Mouse (Mus musculus) heart, embryonic 13.5 days (tissue): Measurements from ENCODE around the gene Mettl25. TPM values are rescaled to one million over a fixed set of nuclear protein-coding genes. Genes with fewer than 3 reads are reported as not detected.

ENCODE experiments used
- ATAC-seq: fragments of 200-750 bp; cut with Nextera tagmentation; 2 replicates; pipeline ENCODE4 v1.8.0; 2017; ENCODE audit warnings: moderate TSS enrichment; ENCODE audit not compliant: insufficient number of reproducible peaks, low FRiP score, low TSS enrichment; ENCODE audit errors: extremely low read depth
- H3K27ac ChIP-seq: fragments of 300-500 bp; sonication (generic); replicated peaks from 2 replicates; pipeline ENCODE4 v1.5.1; 2015; ENCODE audit warnings: moderate library complexity, mild to moderate bottlenecking, inconsistent platforms
- H3K27me3 ChIP-seq: fragments of 300-500 bp; sonication (generic); replicated peaks from 2 replicates; pipeline ENCODE4 v1.6.1; 2015; ENCODE audit warnings: mild to moderate bottlenecking, inconsistent platforms
- H3K36me3 ChIP-seq: fragments of 300-500 bp; sonication (generic); 2 replicates; pipeline ENCODE4 v1.6.1; 2015; ENCODE audit warnings: mild to moderate bottlenecking, inconsistent platforms
- H3K4me1 ChIP-seq: fragments of 300-500 bp; sonication (generic); 2 replicates; pipeline ENCODE4 v1.6.1; 2015; ENCODE audit warnings: inconsistent platforms
- H3K4me2 ChIP-seq: fragments of 300-500 bp; sonication (generic); 2 replicates; pipeline ENCODE4 v1.6.1; 2015; ENCODE audit warnings: inconsistent platforms, mild to moderate bottlenecking, moderate library complexity
- H3K4me3 ChIP-seq: fragments of 300-500 bp; sonication (generic); 2 replicates; pipeline ENCODE4 v1.5.1; 2015; ENCODE audit warnings: moderate library complexity, mild to moderate bottlenecking, inconsistent platforms
- H3K9ac ChIP-seq: fragments of 300-500 bp; sonication (generic); 2 replicates; pipeline ENCODE4 v1.6.1; 2015; ENCODE audit warnings: inconsistent platforms, mild to moderate bottlenecking, moderate library complexity
- H3K9me3 ChIP-seq: fragments of 300-500 bp; sonication (generic); 2 replicates; pipeline ENCODE4 v1.6.1; 2016; ENCODE audit warnings: inconsistent platforms
- WGBS: fragments of 180-500 bp; shearing (Covaris S2); methylation state at CpG from one replicate; pipeline ENCODE4 v1.1.7; 2015; ENCODE audit warnings: mixed read lengths; 5-methylcytosine and 5-hydroxymethylcytosine counted together
- polyA plus RNA-seq: library from polyadenylated mRNA; unstranded; fragments of >200 nt; fragmentation: Nextera tagmentation; extraction: Ambion mirVana; gene quantifications from 2 replicates; pipeline ENCODE4 v1.2.1, GENCODE M21; 2015

Mettl25 gene
- polyA plus RNA-seq = 9.0 and 9.9 TPM in 2 replicates

GRCm38 (mm10) chr10:105840928-105841888 is at the start of gene Mettl25, which contains the start of gene Ccdc59:
Gene Mettl25, minus strand, starts transcription at chr10:105841380.
Gene Ccdc59, plus strand, starts transcription at chr10:105841067.
- peak within 1 kb of the TSS; percentile 86 for H3K9ac ChIP-seq
- H3K4me3 ChIP-seq = peak within 1 kb of the TSS; percentile 92
- WGBS = under 1% methylated on average over 83 of the region's 90 CpGs

GRCm38 (mm10) chr10:105867312-105867711 is 26.1 kb upstream of the Mettl25 start:
- no peaks in the 10 kb centered on the region for H3K27me3 ChIP-seq
- no peak overlapping the region for H3K4me3 ChIP-seq
- 47% methylated on average over 4 of the region's 4 CpGs for WGBS
- H3K4me1 ChIP-seq = no peaks in the 10 kb centered on the region
- no peaks in the 10 kb centered on the region for H3K36me3 ChIP-seq
- H3K4me2 ChIP-seq = no peak overlapping the region
- H3K27ac ChIP-seq = no peak overlapping the region
- ATAC-seq = no peak
- no peaks in the 10 kb centered on the region for H3K9me3 ChIP-seq
- H3K9ac ChIP-seq = no peak overlapping the region

More at GRCm38 (mm10) chr10:105840928-105841888, at the start of gene Mettl25, which contains the start of gene Ccdc59:
- Histone ChIP-seq H3K27ac (peak within 1 kb of the TSS; percentile 96), H3K9me3 (no peaks in the 10 kb centered on the region), H3K4me1 (peaks cover 14% of the 10 kb centered on the region), H3K36me3 (peaks cover 47% of the 10 kb centered on the region), H3K27me3 (no peaks in the 10 kb centered on the region), H3K4me2 (peak within 1 kb of the TSS; percentile 84)
- ATAC-seq = peak; percentile 96

GRCm38 (mm10) chr10:105851136-105851535 is 10.0 kb upstream of the Mettl25 start:
- H3K4me1 ChIP-seq = peaks cover 10% of the 10 kb centered on the region
- peaks cover 45% of the 10 kb centered on the region for H3K36me3 ChIP-seq
- no peak overlapping the region for H3K4me3 ChIP-seq
- 0 out of 2 replicates have a peak overlapping the region, but pooled peaks have one; percentile 18 for H3K4me2 ChIP-seq
- no peak for ATAC-seq
- no peak overlapping the region for H3K9ac ChIP-seq
- H3K9me3 ChIP-seq = no peaks in the 10 kb centered on the region
- H3K27me3 ChIP-seq = no peaks in the 10 kb centered on the region
- peak overlapping the region; percentile 46 for H3K27ac ChIP-seq
- 47% methylated on average over 4 of the region's 4 CpGs for WGBS

GRCm38 (mm10) chr10:105850286-105850685 is 9.1 kb upstream of the Mettl25 start:
- Histone ChIP-seq H3K9me3 (no peaks in the 10 kb centered on the region), H3K27me3 (no peaks in the 10 kb centered on the region), H3K36me3 (peaks cover 54% of the 10 kb centered on the region), H3K27ac (no peak overlapping the region), H3K4me3 (no peak overlapping the region), H3K4me1 (peaks cover 10% of the 10 kb centered on the region), H3K9ac (no peak overlapping the region), H3K4me2 (no peak overlapping the region)
- WGBS = 82% methylated on average over 5 of the region's 5 CpGs
- ATAC-seq = no peak

- Histone ChIP-seq H3K36me3 (peaks cover 59% of the 10 kb centered on the region), H3K4me1 (peaks cover 14% of the 10 kb centered on the region), H3K27me3 (no peaks in the 10 kb centered on the region), H3K9me3 (no peaks in the 10 kb centered on the region), H3K27ac (no peak overlapping the region), H3K4me2 (peak overlapping the region; percentile 84), H3K4me3 (peak overlapping the region; percentile 92; the same call in 1 of the 2 replicates), H3K9ac (no peak overlapping the region)
- no peak for ATAC-seq
- 80% methylated on average over 7 of the region's 7 CpGs for WGBS
Measured at GRCm38 (mm10) chr10:105842574-105842973, 1.4 kb upstream of the Mettl25 start.

GRCm38 (mm10) chr10:105834627-105835228 is 6.5 kb downstream of the Mettl25 start:
- no peak overlapping the region for H3K9ac ChIP-seq
- no peak overlapping the region for H3K4me2 ChIP-seq
- H3K27me3 ChIP-seq = no peaks in the 10 kb centered on the region
- WGBS = 61% methylated on average over 10 of the region's 10 CpGs
- no peaks in the 10 kb centered on the region for H3K9me3 ChIP-seq
- no peaks in the 10 kb centered on the region for H3K4me1 ChIP-seq
- no peak overlapping the region for H3K27ac ChIP-seq
- peaks cover 15% of the 10 kb centered on the region for H3K36me3 ChIP-seq
- no peak for ATAC-seq
- H3K4me3 ChIP-seq = no peak overlapping the region

GRCm38 (mm10) chr10:105806259-105807010 is 34.7 kb downstream of the Mettl25 start:
- Histone ChIP-seq H3K27ac (no peak overlapping the region), H3K27me3 (no peaks in the 10 kb centered on the region), H3K4me2 (no peak overlapping the region), H3K36me3 (peaks cover 3% of the 10 kb centered on the region; the same call in 1 of the 2 replicates), H3K4me3 (no peak overlapping the region), H3K4me1 (no peaks in the 10 kb centered on the region), H3K9ac (no peak overlapping the region), H3K9me3 (no peaks in the 10 kb centered on the region)
- WGBS = 78% methylated on average over 7 of the region's 7 CpGs
- no peak for ATAC-seq

GRCm38 (mm10) chr10:105803461-105803860 is 37.7 kb downstream of the Mettl25 start:
- ATAC-seq = no peak
- Histone ChIP-seq H3K27ac (no peak overlapping the region), H3K27me3 (no peaks in the 10 kb centered on the region), H3K36me3 (peaks cover 4% of the 10 kb centered on the region; the same call in 1 of the 2 replicates), H3K9ac (no peak overlapping the region), H3K9me3 (no peaks in the 10 kb centered on the region), H3K4me1 (no peaks in the 10 kb centered on the region), H3K4me2 (no peak overlapping the region), H3K4me3 (no peak overlapping the region)
- 85% methylated on average over 2 of the region's 2 CpGs for WGBS

- Histone ChIP-seq H3K4me3 (no peak overlapping the region), H3K9me3 (no peaks in the 10 kb centered on the region), H3K4me1 (0 out of 2 replicates have a peak, but pooled peaks cover 5% of the 10 kb centered on the region)
Measured at GRCm38 (mm10) chr10:105802132-105802531, 39.0 kb downstream of the Mettl25 start.

GRCm38 (mm10) chr10:105801147-105801546 is 40.0 kb downstream of the Mettl25 start:
- ATAC-seq = no peak
- Histone ChIP-seq H3K27me3 (no peaks in the 10 kb centered on the region), H3K27ac (no peak overlapping the region), H3K4me1 (0 out of 2 replicates have a peak, but pooled peaks cover 6% of the 10 kb centered on the region), H3K36me3 (peaks cover 4% of the 10 kb centered on the region; the same call in 1 of the 2 replicates), H3K9ac (no peak overlapping the region), H3K4me3 (no peak overlapping the region), H3K4me2 (no peak overlapping the region), H3K9me3 (no peaks in the 10 kb centered on the region)
- WGBS = 82% methylated on average over 6 of the region's 6 CpGs

More at GRCm38 (mm10) chr10:105802132-105802531, 39.0 kb downstream of the Mettl25 start:
- no peak overlapping the region for H3K9ac ChIP-seq
- H3K4me2 ChIP-seq = no peak overlapping the region
- WGBS = 88% methylated on average over 6 of the region's 6 CpGs
- peaks cover 4% of the 10 kb centered on the region; the same call in 1 of the 2 replicates for H3K36me3 ChIP-seq
- ATAC-seq = no peak
- no peaks in the 10 kb centered on the region for H3K27me3 ChIP-seq
- no peak overlapping the region for H3K27ac ChIP-seq
